Mouse (Mus musculus) lung, postnatal 14 days (tissue): ENCODE measurements around the gene Tpbgl.

ENCODE experiments used
- DNase-seq: peaks from one replicate; pipeline ENCODE4 v3.0.0; 2021

Tpbgl gene

GRCm38 (mm10) chr7:99641245-99641644 lies 14.3 kb upstream of the Tpbgl start:
- DNase-seq, result no peak

- no peak for DNase-seq
These were observed 7.2 kb upstream of the Tpbgl start for GRCm38 (mm10) chr7:99633966-99634665.

GRCm38 (mm10) chr7:99632286-99632685 lies 5.4 kb upstream of the Tpbgl start:
- DNase-seq, result no peak

- DNase-seq, result no peak
These were observed 463 bp upstream of the Tpbgl start for GRCm38 (mm10) chr7:99627366-99627765.

GRCm38 (mm10) chr7:99625722-99626375 lies 1.1 kb downstream of the Tpbgl start:
- peak; percentile 88 for DNase-seq

GRCm38 (mm10) chr7:99618860-99619259 lies 8.0 kb downstream of the Tpbgl start:
- peak; percentile 40 for DNase-seq

GRCm38 (mm10) chr7:99618264-99618663 lies 8.6 kb downstream of the Tpbgl start:
- no peak for DNase-seq

GRCm38 (mm10) chr7:99607632-99608031 lies 19.3 kb downstream of the Tpbgl start:
- no peak for DNase-seq

- DNase-seq, result no peak
These were observed 20.1 kb downstream of the Tpbgl start for GRCm38 (mm10) chr7:99606766-99607165.

- no peak for DNase-seq
These were observed 20.6 kb downstream of the Tpbgl start for GRCm38 (mm10) chr7:99606303-99606702.

GRCm38 (mm10) chr7:99605058-99605457 lies 21.8 kb downstream of the Tpbgl start:
- DNase-seq, result no peak

- DNase-seq, result no peak
These were observed 22.8 kb downstream of the Tpbgl start for GRCm38 (mm10) chr7:99603875-99604662.

GRCm38 (mm10) chr7:99598722-99599121 lies 28.2 kb downstream of the Tpbgl start:
- no peak for DNase-seq

GRCm38 (mm10) chr7:99593868-99594803 lies 32.8 kb downstream of the Tpbgl start:
- no peak for DNase-seq

GRCm38 (mm10) chr7:99592669-99593068 lies 34.2 kb downstream of the Tpbgl start:
- no peak for DNase-seq

- DNase-seq, result no peak
These were observed 36.3 kb downstream of the Tpbgl start for GRCm38 (mm10) chr7:99590646-99591045.

- DNase-seq, result peak; percentile 81
These were observed 36.8 kb downstream of the Tpbgl start for GRCm38 (mm10) chr7:99590064-99590463.

- no peak for DNase-seq
These were observed 40.9 kb downstream of the Tpbgl start for GRCm38 (mm10) chr7:99585976-99586375.

- no peak for DNase-seq
These were observed 43.3 kb downstream of the Tpbgl start for GRCm38 (mm10) chr7:99583625-99584024.

- peak; percentile 49 for DNase-seq
These were observed 44.0 kb downstream of the Tpbgl start for GRCm38 (mm10) chr7:99582867-99583266.

GRCm38 (mm10) chr7:99582306-99582705 lies 44.6 kb downstream of the Tpbgl start:
- peak; percentile 54 for DNase-seq

GRCm38 (mm10) chr7:99580247-99580646 lies 46.7 kb downstream of the Tpbgl start:
- no peak for DNase-seq
